Mouse (Mus musculus) erythroblast, embryonic 14.5 days (primary cell): ENCODE data around the gene Eif3j1. TPM values are rescaled to one million over a fixed set of nuclear protein-coding genes. Genes with fewer than 3 reads are reported as not detected.

Experiments
- H3K27me3 ChIP-seq: 2 replicates; pipeline ENCODE4 v1.6.1; 2012; ENCODE audit warnings: inconsistent platforms; ENCODE audit not compliant: control insufficient read depth
- H3K36me3 ChIP-seq: 2 replicates; pipeline ENCODE4 v1.6.1; 2012; ENCODE audit warnings: mild to moderate bottlenecking, inconsistent platforms; ENCODE audit not compliant: control insufficient read depth
- H3K4me1 ChIP-seq: 2 replicates; pipeline ENCODE4 v1.6.1; 2012; ENCODE audit warnings: inconsistent platforms; ENCODE audit not compliant: control insufficient read depth
- H3K4me3 ChIP-seq: replicated peaks from 2 replicates; pipeline ENCODE3; 2012; ENCODE audit warnings: moderate library complexity, mild to moderate bottlenecking, inconsistent platforms
- H3K9me3 ChIP-seq: 2 replicates; pipeline ENCODE4 v1.6.1; 2012; ENCODE audit warnings: low read length, inconsistent platforms, mixed read lengths; ENCODE audit not compliant: control insufficient read depth
- GATA1 ChIP-seq: IDR thresholded peaks from 2 replicates; pipeline ENCODE4 v1.6.1; 2012; ENCODE audit warnings: low read length, inconsistent platforms, mixed read lengths
- TAL1 ChIP-seq: IDR thresholded peaks from 3 replicates; pipeline ENCODE4 v1.6.1; 2012; ENCODE audit warnings: low read length, inconsistent platforms, mixed read lengths
- polyA plus RNA-seq: library from polyadenylated mRNA; stranded (reverse); fragments of >175 nt; gene quantifications from 2 replicates; pipeline ENCODE4 v1.2.3, GENCODE M21; 2012

Gene Eif3j1
- polyA plus RNA-seq, 1 experiment: 23.2 TPM

- Histone ChIP-seq H3K27me3 (no peaks in the 10 kb centered on the region), H3K36me3 (peaks cover 91% of the 10 kb centered on the region), H3K4me3 (peak overlapping the region; percentile 21), H3K9me3 (no peaks in the 10 kb centered on the region), H3K4me1 (peaks cover 52% of the 10 kb centered on the region)
- TF ChIP-seq TAL1: peak; percentile 17; the same call in 1 of the 3 replicates
- TF ChIP-seq GATA1: 0 out of 2 replicates have a peak, but pooled peaks have one; percentile 36
These were observed 7.7 kb downstream of the Eif3j1 start for GRCm38 (mm10) chr2:122036064-122036463.

GRCm38 (mm10) chr2:122043926-122044325 lies 15.6 kb downstream of the Eif3j1 start:
- Histone ChIP-seq H3K4me3 (no peak overlapping the region), H3K4me1 (peaks cover 11% of the 10 kb centered on the region), H3K36me3 (peaks cover 96% of the 10 kb centered on the region), H3K9me3 (no peaks in the 10 kb centered on the region), H3K27me3 (no peaks in the 10 kb centered on the region)
- no peak for TF ChIP-seq TAL1
- no peak for TF ChIP-seq GATA1

DNA sequence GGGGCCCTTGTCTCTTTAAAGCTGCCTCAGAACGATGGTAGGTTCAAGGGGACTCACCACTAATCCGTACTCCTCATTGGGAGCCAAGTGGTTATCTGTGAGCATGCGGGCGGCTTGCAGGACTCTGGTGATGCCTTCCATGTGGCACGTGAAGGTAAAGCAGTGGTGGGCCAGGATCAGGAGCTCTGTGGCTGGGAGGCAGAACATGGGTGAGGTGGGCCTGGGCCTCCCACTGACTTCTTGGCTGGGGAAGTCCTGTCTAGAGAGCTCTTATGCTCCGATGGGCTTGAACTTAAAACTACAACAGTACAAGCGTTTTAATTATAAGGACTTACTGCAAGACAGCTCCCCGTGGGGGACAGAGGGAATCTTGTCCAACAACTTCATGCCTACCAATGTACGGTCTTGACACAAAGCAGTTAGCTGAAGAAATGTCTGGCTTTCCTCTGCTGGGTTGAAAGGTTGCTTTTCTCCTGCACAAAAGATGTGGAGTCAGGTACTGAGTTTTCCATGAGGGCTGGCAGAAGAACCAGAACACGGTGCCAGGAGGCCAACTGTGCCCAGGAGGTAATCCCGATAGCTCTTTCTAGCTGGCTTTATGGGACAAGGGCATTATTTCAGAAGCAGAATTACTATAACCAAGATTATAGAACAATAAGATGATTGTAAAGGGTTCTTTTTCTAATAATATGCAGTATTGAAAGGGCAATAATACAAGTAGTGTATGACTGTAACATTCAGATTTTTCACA lies 31.2 kb downstream of the Eif3j1 start:
- Histone ChIP-seq H3K36me3 (peaks cover 66% of the 10 kb centered on the region), H3K4me3 (no peak overlapping the region)

DNA sequence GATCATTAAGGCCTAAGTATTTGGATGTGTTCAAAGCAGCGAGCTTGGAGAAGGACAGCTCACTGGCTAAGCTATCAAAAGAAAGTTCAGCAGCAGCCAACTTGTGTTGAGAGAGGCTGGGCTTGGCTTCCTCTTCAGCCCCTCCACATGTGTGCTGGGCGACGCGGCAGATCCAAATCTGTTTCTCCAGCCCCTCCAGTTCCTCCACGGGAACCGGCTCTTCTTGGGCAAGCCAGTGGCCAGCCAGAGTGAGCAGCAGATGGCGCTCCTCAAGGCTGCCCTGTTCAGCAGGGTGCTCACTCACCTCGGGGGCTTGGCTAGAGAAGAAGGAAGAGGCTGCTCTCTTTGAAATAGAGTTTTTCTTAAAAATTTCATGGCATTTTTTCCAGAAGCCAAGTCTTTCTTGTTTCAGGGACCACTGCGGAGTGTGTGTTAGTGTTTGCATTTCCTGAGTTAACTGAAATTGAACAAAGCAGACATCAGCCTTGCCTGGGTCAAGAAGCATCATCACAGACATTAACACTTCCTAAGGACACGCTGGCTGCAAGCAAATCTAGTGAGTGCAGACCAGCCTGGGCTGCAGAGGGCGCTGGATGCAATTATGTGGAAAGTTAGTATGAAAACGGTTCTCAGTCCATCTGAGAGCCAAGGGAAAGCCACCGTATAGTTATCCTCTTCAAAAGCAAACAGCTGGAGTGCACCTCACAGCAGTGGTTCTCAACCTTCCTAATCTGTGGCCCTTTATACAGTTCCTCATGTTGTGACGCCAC lies 37.0 kb downstream of the Eif3j1 start:
- H3K27me3 ChIP-seq: no peaks in the 10 kb centered on the region
- H3K9me3 ChIP-seq: no peaks in the 10 kb centered on the region
- peaks cover 68% of the 10 kb centered on the region for H3K36me3 ChIP-seq
- H3K4me3 ChIP-seq: no peak overlapping the region
- TF ChIP-seq TAL1 (no peak), GATA1 (no peak)
- no peaks in the 10 kb centered on the region for H3K4me1 ChIP-seq

More for the DNA sequence above, 31.2 kb downstream of the Eif3j1 start:
- TF ChIP-seq GATA1: no peak
- no peak for TF ChIP-seq TAL1
- H3K4me1 ChIP-seq: no peaks in the 10 kb centered on the region
- no peaks in the 10 kb centered on the region for H3K9me3 ChIP-seq
- H3K27me3 ChIP-seq: no peaks in the 10 kb centered on the region

- H3K4me3 ChIP-seq: no peak overlapping the region
- peaks cover 66% of the 10 kb centered on the region for H3K36me3 ChIP-seq
- no peaks in the 10 kb centered on the region for H3K9me3 ChIP-seq
- H3K27me3 ChIP-seq: no peaks in the 10 kb centered on the region
- TF ChIP-seq GATA1: no peak
- TF ChIP-seq TAL1: no peak
- H3K4me1 ChIP-seq: no peaks in the 10 kb centered on the region
These were observed 37.9 kb downstream of the Eif3j1 start for GRCm38 (mm10) chr2:122066241-122066640.

DNA sequence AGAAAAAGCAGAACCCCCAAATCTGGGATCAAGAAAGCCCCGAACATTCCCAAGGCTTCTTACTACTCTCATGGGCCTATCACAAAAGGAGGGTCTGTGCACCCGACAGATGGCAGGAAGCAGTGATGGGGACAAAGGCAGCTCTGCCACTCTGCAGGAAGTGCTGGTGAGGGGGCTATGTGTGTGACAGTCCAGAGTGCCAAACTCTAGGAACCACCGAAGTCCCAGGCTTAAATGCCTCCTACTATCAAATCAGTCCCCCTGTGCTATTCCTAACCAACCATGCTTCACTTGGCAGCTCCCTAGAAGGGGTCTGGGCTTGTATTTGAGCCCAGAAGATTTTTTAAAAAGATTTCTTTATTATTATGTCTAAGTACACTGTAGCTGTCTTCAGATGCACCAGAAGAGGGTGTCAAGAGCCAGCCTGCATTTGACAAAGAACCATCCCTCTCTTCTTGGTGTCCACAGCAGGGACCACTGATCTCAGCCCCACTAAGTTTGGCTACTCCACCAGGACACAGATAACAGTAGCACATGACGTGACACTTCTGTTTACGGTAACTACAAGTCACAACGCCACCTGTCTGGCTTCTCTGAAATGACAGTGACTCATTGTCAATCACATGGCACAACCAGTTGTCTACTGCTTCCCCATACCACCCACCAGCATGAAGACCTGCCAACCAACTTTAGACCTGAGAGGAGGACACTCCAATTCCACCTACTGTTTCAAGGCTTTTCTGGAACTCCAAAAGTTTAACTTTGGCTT lies 41.0 kb downstream of the Eif3j1 start:
- no peak for TF ChIP-seq GATA1
- no peak for TF ChIP-seq TAL1
- Histone ChIP-seq H3K9me3 (no peaks in the 10 kb centered on the region), H3K27me3 (no peaks in the 10 kb centered on the region), H3K36me3 (peaks cover 61% of the 10 kb centered on the region), H3K4me1 (no peaks in the 10 kb centered on the region), H3K4me3 (no peak overlapping the region)

GRCm38 (mm10) chr2:122069922-122070321 lies 41.6 kb downstream of the Eif3j1 start:
- TF ChIP-seq GATA1 (no peak), TAL1 (no peak)
- Histone ChIP-seq H3K27me3 (no peaks in the 10 kb centered on the region), H3K36me3 (peaks cover 60% of the 10 kb centered on the region), H3K4me3 (no peak overlapping the region), H3K4me1 (no peaks in the 10 kb centered on the region), H3K9me3 (no peaks in the 10 kb centered on the region)

GRCm38 (mm10) chr2:122081728-122082456 lies 53.5 kb downstream of the Eif3j1 start:
- Histone ChIP-seq H3K27me3 (no peaks in the 10 kb centered on the region), H3K9me3 (no peaks in the 10 kb centered on the region), H3K4me1 (no peaks in the 10 kb centered on the region), H3K4me3 (no peak overlapping the region), H3K36me3 (peaks cover 63% of the 10 kb centered on the region)
- TF ChIP-seq GATA1 (no peak), TAL1 (no peak)
